Mouse (Mus musculus): ENCODE results near the gene Dis3l2. TPM values are rescaled to one million over a fixed set of nuclear protein-coding genes. Genes with fewer than 3 reads are reported as not detected.
A peak's percentile ranks its signal among the peaks of the same experiment; 100 is the strongest.

Dis3l2 gene
- polyA plus RNA-seq, 1 experiment from 2014 or later = 35.9 TPM

GRCm38 (mm10) chr1:87001365-87001764 lies 297.8 kb downstream of the Dis3l2 start:
- Histone ChIP-seq H3K36me3 (ENCODE audit: control insufficient read depth, insufficient read depth, low read length) (no peaks in the 10 kb centered on the region), H3K9me3 (ENCODE audit: control insufficient read depth, low read length) (no peaks in the 10 kb centered on the region), H3K4me2 (replicated peaks; ENCODE audit: low read depth, low read length) (no peak overlapping the region), H3K9ac (ENCODE audit: low read depth, low read length) (no peak overlapping the region), H3K4me3 (ENCODE audit: low read depth, low read length) (no peak overlapping the region), H3K27ac (ENCODE audit: low read depth, low read length) (0 out of 2 replicates have a peak overlapping the region, but pooled peaks have one; percentile 25), H3K4me1 (replicated peaks; ENCODE audit: control insufficient read depth, insufficient read depth, low read length) (no peaks in the 10 kb centered on the region), H3K27me3 (ENCODE audit: control insufficient read depth, insufficient read depth, low read length) (no peaks in the 10 kb centered on the region)
- no peak for ATAC-seq (ENCODE audit: low FRiP score)
- DNase-seq (ENCODE audit: low spot score) = no peak
- WGBS = 80% methylated on average over 5 of the region's 5 CpGs

GRCm38 (mm10) chr1:87002545-87003168 lies 299.0 kb downstream of the Dis3l2 start:
- H3K4me2 ChIP-seq (replicated peaks; ENCODE audit: low read depth, low read length) = no peak overlapping the region
- no peaks in the 10 kb centered on the region for H3K36me3 ChIP-seq (ENCODE audit: control insufficient read depth, insufficient read depth, low read length)
- no peaks in the 10 kb centered on the region for H3K9me3 ChIP-seq (ENCODE audit: control insufficient read depth, low read length)
- peak; percentile 57 for DNase-seq (ENCODE audit: low spot score)
- peak; percentile 95 for ATAC-seq (ENCODE audit: low FRiP score)
- H3K27ac ChIP-seq (ENCODE audit: low read depth, low read length) = no peak overlapping the region
- H3K9ac ChIP-seq (ENCODE audit: low read depth, low read length) = no peak overlapping the region
- H3K4me1 ChIP-seq (replicated peaks; ENCODE audit: control insufficient read depth, insufficient read depth, low read length) = no peaks in the 10 kb centered on the region
- WGBS = 24% methylated on average over 9 of the region's 9 CpGs
- no peaks in the 10 kb centered on the region for H3K27me3 ChIP-seq (ENCODE audit: control insufficient read depth, insufficient read depth, low read length)
- no peak overlapping the region for H3K4me3 ChIP-seq (ENCODE audit: low read depth, low read length)

DNA sequence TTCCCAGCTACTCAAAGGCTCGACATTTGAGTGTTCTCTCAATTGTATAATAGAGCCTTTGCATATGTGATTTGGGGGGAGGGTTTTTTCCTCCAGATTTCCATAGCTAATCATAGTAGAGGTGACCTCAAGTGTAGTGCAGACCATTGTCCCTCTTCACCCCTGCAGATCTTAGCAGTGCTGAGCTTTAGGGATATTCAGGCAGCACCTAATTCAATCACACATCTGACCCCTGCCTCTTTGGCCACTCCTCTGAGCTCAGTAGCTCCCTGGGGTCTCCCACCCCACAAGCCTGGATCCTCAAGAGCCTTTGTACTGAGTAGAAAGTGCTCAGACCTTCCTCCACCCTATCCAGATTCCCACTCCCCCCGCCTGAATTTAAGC lies 299.6 kb downstream of the Dis3l2 start:
- WGBS = 32% methylated on average over 2 of the region's 2 CpGs
- DNase-seq (ENCODE audit: low spot score) = peak; percentile 47
- Histone ChIP-seq H3K9ac (ENCODE audit: low read depth, low read length) (no peak overlapping the region), H3K27ac (ENCODE audit: low read depth, low read length) (0 out of 2 replicates have a peak overlapping the region, but pooled peaks have one; percentile 24), H3K27me3 (ENCODE audit: control insufficient read depth, insufficient read depth, low read length) (no peaks in the 10 kb centered on the region), H3K9me3 (ENCODE audit: control insufficient read depth, low read length) (no peaks in the 10 kb centered on the region), H3K4me1 (replicated peaks; ENCODE audit: control insufficient read depth, insufficient read depth, low read length) (no peaks in the 10 kb centered on the region), H3K4me2 (replicated peaks; ENCODE audit: low read depth, low read length) (no peak overlapping the region), H3K36me3 (ENCODE audit: control insufficient read depth, insufficient read depth, low read length) (no peaks in the 10 kb centered on the region), H3K4me3 (ENCODE audit: low read depth, low read length) (no peak overlapping the region)
- no peak; the same call in 1 of the 2 replicates for ATAC-seq (ENCODE audit: low FRiP score)

- Histone ChIP-seq H3K9ac (ENCODE audit: low read depth, low read length) (no peak overlapping the region), H3K4me2 (replicated peaks; ENCODE audit: low read depth, low read length) (no peak overlapping the region), H3K27ac (ENCODE audit: low read depth, low read length) (no peak overlapping the region), H3K36me3 (ENCODE audit: control insufficient read depth, insufficient read depth, low read length) (no peaks in the 10 kb centered on the region), H3K27me3 (ENCODE audit: control insufficient read depth, insufficient read depth, low read length) (no peaks in the 10 kb centered on the region), H3K4me1 (replicated peaks; ENCODE audit: control insufficient read depth, insufficient read depth, low read length) (no peaks in the 10 kb centered on the region), H3K4me3 (ENCODE audit: low read depth, low read length) (no peak overlapping the region), H3K9me3 (ENCODE audit: control insufficient read depth, low read length) (no peaks in the 10 kb centered on the region)
- ATAC-seq (ENCODE audit: low FRiP score) (no peak), DNase-seq (ENCODE audit: low spot score) (no peak)
- 92% methylated on average over 1 of the region's 1 CpGs for WGBS
Observed at GRCm38 (mm10) chr1:87006425-87006824, 302.8 kb downstream of the Dis3l2 start.

- ATAC-seq (ENCODE audit: low FRiP score) (no peak), DNase-seq (ENCODE audit: low spot score) (no peak)
- Histone ChIP-seq H3K27me3 (ENCODE audit: control insufficient read depth, insufficient read depth, low read length) (no peaks in the 10 kb centered on the region), H3K9ac (ENCODE audit: low read depth, low read length) (no peak overlapping the region), H3K4me3 (ENCODE audit: low read depth, low read length) (no peak overlapping the region), H3K27ac (ENCODE audit: low read depth, low read length) (no peak overlapping the region), H3K4me1 (replicated peaks; ENCODE audit: control insufficient read depth, insufficient read depth, low read length) (no peaks in the 10 kb centered on the region), H3K4me2 (replicated peaks; ENCODE audit: low read depth, low read length) (no peak overlapping the region), H3K36me3 (ENCODE audit: control insufficient read depth, insufficient read depth, low read length) (no peaks in the 10 kb centered on the region), H3K9me3 (ENCODE audit: control insufficient read depth, low read length) (no peaks in the 10 kb centered on the region)
- WGBS = 14% methylated on average over 1 of the region's 1 CpGs
Observed at GRCm38 (mm10) chr1:87008211-87008610, 304.6 kb downstream of the Dis3l2 start.

GRCm38 (mm10) chr1:87009156-87009555 lies 305.5 kb downstream of the Dis3l2 start:
- Histone ChIP-seq H3K9me3 (ENCODE audit: control insufficient read depth, low read length) (no peaks in the 10 kb centered on the region), H3K27me3 (ENCODE audit: control insufficient read depth, insufficient read depth, low read length) (no peaks in the 10 kb centered on the region)
- WGBS = 87% methylated on average over 3 of the region's 3 CpGs

DNA sequence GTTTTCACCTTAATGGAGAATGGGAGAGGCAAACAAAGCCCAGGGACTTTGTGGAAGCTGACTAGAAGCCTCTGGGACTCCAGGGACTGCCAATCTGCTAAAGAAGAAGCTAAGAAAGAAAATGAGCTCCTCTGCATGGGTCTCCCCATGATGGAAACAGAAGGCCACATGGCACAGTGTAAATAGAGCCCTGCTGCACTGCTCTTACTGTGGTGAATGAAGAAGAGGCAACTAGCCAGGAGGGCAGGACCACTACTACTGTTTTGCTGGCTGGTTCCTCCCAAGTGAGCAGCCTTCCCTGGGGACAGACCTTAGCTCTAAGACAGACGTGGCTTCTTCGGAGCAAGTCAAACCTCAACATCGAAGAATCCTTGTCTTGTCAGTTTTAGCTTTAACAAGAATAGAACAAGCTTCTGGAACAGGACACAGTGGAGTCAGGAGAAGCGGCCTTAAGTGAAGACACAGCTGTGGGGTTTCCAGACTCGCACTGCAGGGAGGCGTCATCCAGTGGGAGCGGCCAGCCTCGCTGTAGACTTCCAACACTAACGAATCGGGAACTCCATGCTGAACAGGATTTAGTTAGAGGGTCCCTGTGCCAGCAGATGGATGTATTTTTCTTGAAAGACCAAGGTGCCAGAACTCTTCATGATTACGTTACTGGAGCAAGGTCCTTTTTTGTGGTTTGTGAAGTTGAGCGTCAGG lies 307.2 kb downstream of the Dis3l2 start:
- no peak for DNase-seq (ENCODE audit: low spot score)
- no peak for ATAC-seq (ENCODE audit: low FRiP score)
- Histone ChIP-seq H3K27me3 (ENCODE audit: control insufficient read depth, insufficient read depth, low read length) (no peaks in the 10 kb centered on the region), H3K36me3 (ENCODE audit: control insufficient read depth, insufficient read depth, low read length) (no peaks in the 10 kb centered on the region), H3K27ac (ENCODE audit: low read depth, low read length) (no peak overlapping the region), H3K9me3 (ENCODE audit: control insufficient read depth, low read length) (no peaks in the 10 kb centered on the region), H3K4me1 (replicated peaks; ENCODE audit: control insufficient read depth, insufficient read depth, low read length) (no peaks in the 10 kb centered on the region), H3K9ac (ENCODE audit: low read depth, low read length) (no peak overlapping the region), H3K4me3 (ENCODE audit: low read depth, low read length) (no peak overlapping the region), H3K4me2 (replicated peaks; ENCODE audit: low read depth, low read length) (no peak overlapping the region)
- WGBS = 64% methylated on average over 12 of the region's 12 CpGs

More at GRCm38 (mm10) chr1:87009156-87009555, 305.5 kb downstream of the Dis3l2 start:
- Histone ChIP-seq H3K4me1 (replicated peaks; ENCODE audit: control insufficient read depth, insufficient read depth, low read length) (no peaks in the 10 kb centered on the region), H3K36me3 (ENCODE audit: control insufficient read depth, insufficient read depth, low read length) (no peaks in the 10 kb centered on the region), H3K9ac (ENCODE audit: low read depth, low read length) (no peak overlapping the region), H3K4me3 (ENCODE audit: low read depth, low read length) (no peak overlapping the region), H3K27ac (ENCODE audit: low read depth, low read length) (no peak overlapping the region), H3K4me2 (replicated peaks; ENCODE audit: low read depth, low read length) (no peak overlapping the region)
- ATAC-seq (ENCODE audit: low FRiP score) (no peak), DNase-seq (ENCODE audit: low spot score) (no peak)

- no peak overlapping the region for H3K4me2 ChIP-seq (replicated peaks; ENCODE audit: low read depth, low read length)
- no peak overlapping the region for H3K27ac ChIP-seq (ENCODE audit: low read depth, low read length)
- H3K4me3 ChIP-seq (ENCODE audit: low read depth, low read length) = no peak overlapping the region
- H3K9ac ChIP-seq (ENCODE audit: low read depth, low read length) = no peak overlapping the region
- no peak for DNase-seq (ENCODE audit: low spot score)
- H3K9me3 ChIP-seq (ENCODE audit: control insufficient read depth, low read length) = no peaks in the 10 kb centered on the region
- WGBS = 46% methylated on average over 3 of the region's 3 CpGs
- H3K4me1 ChIP-seq (replicated peaks; ENCODE audit: control insufficient read depth, insufficient read depth, low read length) = no peaks in the 10 kb centered on the region
- no peaks in the 10 kb centered on the region for H3K27me3 ChIP-seq (ENCODE audit: control insufficient read depth, insufficient read depth, low read length)
- H3K36me3 ChIP-seq (ENCODE audit: control insufficient read depth, insufficient read depth, low read length) = no peaks in the 10 kb centered on the region
- no peak for ATAC-seq (ENCODE audit: low FRiP score)
Observed at GRCm38 (mm10) chr1:87011718-87012117, 308.1 kb downstream of the Dis3l2 start.

GRCm38 (mm10) chr1:87012606-87013005 lies 309.0 kb downstream of the Dis3l2 start:
- Histone ChIP-seq H3K27ac (ENCODE audit: low read depth, low read length) (no peak overlapping the region), H3K4me2 (replicated peaks; ENCODE audit: low read depth, low read length) (no peak overlapping the region), H3K4me3 (ENCODE audit: low read depth, low read length) (no peak overlapping the region), H3K9me3 (ENCODE audit: control insufficient read depth, low read length) (no peaks in the 10 kb centered on the region), H3K36me3 (ENCODE audit: control insufficient read depth, insufficient read depth, low read length) (no peaks in the 10 kb centered on the region), H3K4me1 (replicated peaks; ENCODE audit: control insufficient read depth, insufficient read depth, low read length) (no peaks in the 10 kb centered on the region), H3K9ac (ENCODE audit: low read depth, low read length) (no peak overlapping the region), H3K27me3 (ENCODE audit: control insufficient read depth, insufficient read depth, low read length) (no peaks in the 10 kb centered on the region)
- ATAC-seq (ENCODE audit: low FRiP score) (no peak), DNase-seq (ENCODE audit: low spot score) (no peak)
- WGBS = 95% methylated on average over 2 of the region's 2 CpGs
